Mouse (Mus musculus) intestine, embryonic 14.5 days (tissue): ENCODE measurements at regions not wholly inside any gene's neighbourhood (a gene's known extent, or its start where the extent isn't known, plus 50 kb on each side); places are given as distances from the start of the nearest gene placed in this dataset.

ENCODE experiments used
- ATAC-seq: fragments of 200-750 bp; cut with Nextera tagmentation; replicated peaks from 2 replicates; pipeline ENCODE4 v1.8.0; 2017; ENCODE audit warnings: low read depth, moderate number of reproducible peaks, moderate TSS enrichment, moderate library complexity; ENCODE audit not compliant: low FRiP score, low TSS enrichment
- DNase-seq: peaks from one replicate; pipeline ENCODE4 v3.0.0-alpha.2; 2018; ENCODE audit warnings: low spot score
- H3K27ac ChIP-seq: fragments of 300-500 bp; sonication (generic); 2 replicates; pipeline ENCODE4 v1.5.1; 2014; ENCODE audit warnings: low read depth, mild to moderate bottlenecking, control low read depth
- H3K27me3 ChIP-seq: fragments of 300-500 bp; sonication (generic); replicated peaks from 2 replicates; pipeline ENCODE4 v1.6.1; 2014; ENCODE audit warnings: low read length, control low read depth; ENCODE audit not compliant: control insufficient read depth, insufficient read depth
- H3K36me3 ChIP-seq: fragments of 300-500 bp; sonication (generic); 2 replicates; pipeline ENCODE4 v1.6.1; 2014; ENCODE audit warnings: low read length, control low read depth; ENCODE audit not compliant: control insufficient read depth, insufficient read depth
- H3K4me1 ChIP-seq: fragments of 300-500 bp; sonication (generic); replicated peaks from 2 replicates; pipeline ENCODE4 v1.6.1; 2014; ENCODE audit warnings: low read length, control low read depth, mixed read lengths; ENCODE audit not compliant: control insufficient read depth, insufficient read depth
- H3K4me2 ChIP-seq: fragments of 300-500 bp; sonication (generic); 2 replicates; pipeline ENCODE4 v1.6.1; 2014; ENCODE audit warnings: low read length
- H3K4me3 ChIP-seq: fragments of 300-500 bp; sonication (generic); 2 replicates; pipeline ENCODE4 v1.5.1; 2014; ENCODE audit warnings: low read depth, low read length, control low read depth, mixed read lengths
- H3K9ac ChIP-seq: fragments of 300-500 bp; sonication (generic); 2 replicates; pipeline ENCODE4 v1.6.1; 2014; ENCODE audit warnings: mild to moderate bottlenecking, low read length
- H3K9me3 ChIP-seq: fragments of 300-500 bp; sonication (generic); 2 replicates; pipeline ENCODE4 v1.6.1; 2016; ENCODE audit warnings: low read length, control low read depth; ENCODE audit not compliant: control insufficient read depth
- WGBS: fragments of 180-500 bp; shearing (Covaris S2); extraction: QIAGEN DNeasy Blood & Tissue Kit; methylation state at CpG from one replicate; pipeline ENCODE4 v1.1.7; 2014; 5-methylcytosine and 5-hydroxymethylcytosine counted together

GRCm38 (mm10) chr6:117778027-117778426 is 63.0 kb upstream of the Zfp637 start:
- H3K4me1 ChIP-seq = no peaks in the 10 kb centered on the region
- H3K36me3 ChIP-seq = no peaks in the 10 kb centered on the region
- DNase-seq = no peak

GRCm38 (mm10) chr6:117778481-117778880 is 62.5 kb upstream of the Zfp637 start:
- H3K9ac ChIP-seq = no peak overlapping the region
- no peak overlapping the region for H3K4me3 ChIP-seq
- ATAC-seq (no peak), DNase-seq (no peak)
- H3K27me3 ChIP-seq = no peaks in the 10 kb centered on the region
- WGBS = 64% methylated on average over 8 of the region's 8 CpGs
- no peaks in the 10 kb centered on the region for H3K36me3 ChIP-seq
- no peaks in the 10 kb centered on the region for H3K4me1 ChIP-seq
- H3K27ac ChIP-seq = no peak overlapping the region
- H3K9me3 ChIP-seq = no peaks in the 10 kb centered on the region
- H3K4me2 ChIP-seq = no peak overlapping the region

More at GRCm38 (mm10) chr6:117778027-117778426, 63.0 kb upstream of the Zfp637 start:
- Histone ChIP-seq H3K27ac (no peak overlapping the region), H3K27me3 (no peaks in the 10 kb centered on the region), H3K4me3 (no peak overlapping the region), H3K4me2 (no peak overlapping the region), H3K9ac (no peak overlapping the region), H3K9me3 (no peaks in the 10 kb centered on the region)
- ATAC-seq = no peak
- WGBS = 68% methylated on average over 2 of the region's 2 CpGs

GRCm38 (mm10) chr6:117779020-117779419 is 62.0 kb upstream of the Zfp637 start:
- no peak overlapping the region for H3K4me3 ChIP-seq
- no peak for ATAC-seq
- no peaks in the 10 kb centered on the region for H3K9me3 ChIP-seq
- H3K4me2 ChIP-seq = no peak overlapping the region
- WGBS = 81% methylated on average over 7 of the region's 7 CpGs
- no peak overlapping the region for H3K9ac ChIP-seq
- no peak overlapping the region for H3K27ac ChIP-seq
- no peak for DNase-seq
- no peaks in the 10 kb centered on the region for H3K27me3 ChIP-seq
- H3K36me3 ChIP-seq = no peaks in the 10 kb centered on the region
- no peaks in the 10 kb centered on the region for H3K4me1 ChIP-seq

GRCm38 (mm10) chr6:117788580-117789540 is 52.1 kb upstream of the Zfp637 start:
- WGBS = 51% methylated on average over 12 of the region's 12 CpGs
- DNase-seq (no peak), ATAC-seq (no peak)
- Histone ChIP-seq H3K4me3 (no peak overlapping the region), H3K9me3 (no peaks in the 10 kb centered on the region), H3K36me3 (no peaks in the 10 kb centered on the region), H3K4me1 (no peaks in the 10 kb centered on the region), H3K4me2 (no peak overlapping the region), H3K9ac (no peak overlapping the region), H3K27me3 (no peaks in the 10 kb centered on the region), H3K27ac (no peak overlapping the region)

- H3K9ac ChIP-seq = no peak overlapping the region
- H3K9me3 ChIP-seq = no peaks in the 10 kb centered on the region
- no peak overlapping the region for H3K27ac ChIP-seq
- H3K27me3 ChIP-seq = no peaks in the 10 kb centered on the region
- no peak for DNase-seq
- no peak overlapping the region for H3K4me3 ChIP-seq
- WGBS = 88% methylated on average over 6 of the region's 6 CpGs
- H3K4me1 ChIP-seq = no peaks in the 10 kb centered on the region
- ATAC-seq = no peak
- H3K36me3 ChIP-seq = no peaks in the 10 kb centered on the region
- H3K4me2 ChIP-seq = no peak overlapping the region
Observed at GRCm38 (mm10) chr6:117790581-117790980, 50.4 kb upstream of the Zfp637 start.
